Mouse (Mus musculus) layer of hippocampus, adult 9-10 months (tissue): ENCODE data around the gene Pde6h.
"Not testable (repeated sequence)": the region's sequence is repeated elsewhere in the genome, so short reads cannot be mapped to it uniquely, and the experiment has no call there.

Experiments used
- DNase-seq: peaks from one replicate; pipeline ENCODE4 v3.0.0; 2022; ENCODE audit warnings: low spot score

Pde6h gene

DNA sequence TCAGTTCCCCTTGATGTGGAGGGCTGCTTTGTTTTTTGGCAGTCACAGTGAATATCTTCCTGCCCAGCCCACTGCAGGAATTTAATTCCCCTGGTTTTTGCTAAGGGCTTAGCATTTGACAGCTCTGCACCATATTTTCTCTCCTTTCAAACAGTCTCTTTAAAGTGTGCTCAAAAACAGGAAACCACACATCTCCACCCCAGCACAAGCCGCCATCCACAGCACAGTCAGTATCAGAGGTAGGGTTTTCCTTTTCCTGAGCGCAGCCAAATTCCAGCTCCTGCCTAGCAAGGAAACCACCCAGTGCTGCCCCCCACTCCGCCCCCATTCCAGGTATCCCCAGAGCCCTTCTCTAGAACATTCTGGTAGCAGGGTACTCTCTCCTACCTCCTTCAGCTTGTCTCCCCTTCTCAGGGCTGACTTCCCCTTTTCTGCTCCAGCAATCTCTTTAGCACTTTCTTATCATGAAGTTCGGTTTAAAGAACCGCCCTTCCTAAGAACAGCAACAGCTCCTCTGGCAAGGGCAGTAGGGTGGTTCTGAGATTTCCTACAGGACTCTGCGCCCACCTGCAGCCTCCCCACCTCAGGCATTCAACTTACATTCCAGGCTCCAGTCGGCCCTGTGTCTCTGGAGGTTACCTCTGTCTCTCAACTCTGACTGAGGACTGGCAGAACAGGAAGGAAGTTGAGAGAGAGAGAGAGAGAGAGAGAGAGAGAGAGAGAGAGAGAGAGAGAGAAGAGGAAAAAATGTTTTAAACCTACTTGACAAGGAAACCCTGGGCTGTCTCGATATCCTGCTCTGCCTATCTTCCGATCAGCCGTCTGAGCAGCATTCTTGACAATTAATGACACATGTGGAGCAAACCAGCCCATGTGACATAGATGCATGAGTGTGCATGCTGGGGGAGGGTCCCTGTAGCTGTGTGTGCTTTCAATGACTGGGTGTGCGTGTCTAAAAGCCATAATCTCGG lies 17.7 kb downstream of the Pde6h start, which contains the start of gene Arhgdib:
Gene Arhgdib, minus strand, starts transcription at position 849 of the 971 bp plus-strand sequence.
- DNase-seq, result no peak

DNA sequence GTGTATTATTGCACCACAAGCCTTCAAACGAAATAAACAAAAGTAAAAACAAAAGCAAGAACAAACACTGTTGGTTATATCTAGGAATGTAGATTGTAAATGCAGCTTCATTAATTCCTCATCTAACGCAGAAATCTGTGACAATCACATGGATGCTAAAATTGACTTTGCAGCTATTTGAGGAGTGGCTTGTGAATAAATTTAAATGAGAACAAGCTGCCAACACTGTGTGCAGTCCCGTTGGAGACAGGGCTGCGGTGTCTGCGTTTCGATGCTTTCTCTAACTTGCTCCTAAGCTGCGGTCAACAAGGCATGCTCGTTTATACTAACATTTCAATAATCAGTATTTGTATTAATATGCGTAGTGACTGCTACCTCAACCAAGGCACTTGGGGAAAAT lies 18.6 kb downstream of the Pde6h start:
- no peak for DNase-seq

DNA sequence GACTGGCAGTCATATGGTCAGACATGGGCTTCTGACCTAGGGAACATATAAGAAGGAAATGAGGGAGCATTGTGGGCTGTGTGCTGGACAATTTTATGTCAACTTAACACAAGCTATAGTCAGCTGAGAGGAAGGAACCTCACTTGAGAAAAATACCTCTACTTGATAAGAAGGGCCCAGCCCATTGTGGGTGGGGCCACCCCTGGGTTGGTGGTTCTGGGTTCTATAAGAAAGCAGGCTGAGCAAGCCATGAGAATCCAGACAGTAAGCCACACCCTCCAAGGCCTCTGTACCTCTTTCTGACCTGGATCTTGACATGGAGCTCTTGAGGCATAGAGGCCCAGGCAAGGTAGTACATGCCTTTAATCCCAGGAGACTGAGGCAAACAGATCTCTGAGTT lies 19.8 kb downstream of the Pde6h start:
- DNase-seq, result no peak

DNA sequence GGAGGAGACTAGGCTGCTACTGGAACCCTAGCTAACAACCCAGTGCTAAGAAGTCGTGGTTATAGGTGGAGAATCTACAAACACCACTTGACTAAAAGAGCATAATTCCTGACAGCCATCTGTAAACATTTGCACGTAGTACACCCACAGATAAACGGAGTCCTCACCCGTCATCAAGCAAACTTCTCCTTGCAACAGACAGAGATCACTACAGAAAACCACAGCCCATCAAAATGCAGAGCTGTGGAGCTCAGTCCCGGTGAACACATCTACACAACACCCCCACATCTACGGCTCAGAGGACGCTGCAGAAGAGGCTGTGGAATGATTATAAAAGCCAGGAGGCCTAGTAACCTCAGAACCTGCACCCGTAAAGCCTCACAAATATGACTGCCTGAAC lies 20.9 kb downstream of the Pde6h start:
- DNase-seq, result no peak

DNA sequence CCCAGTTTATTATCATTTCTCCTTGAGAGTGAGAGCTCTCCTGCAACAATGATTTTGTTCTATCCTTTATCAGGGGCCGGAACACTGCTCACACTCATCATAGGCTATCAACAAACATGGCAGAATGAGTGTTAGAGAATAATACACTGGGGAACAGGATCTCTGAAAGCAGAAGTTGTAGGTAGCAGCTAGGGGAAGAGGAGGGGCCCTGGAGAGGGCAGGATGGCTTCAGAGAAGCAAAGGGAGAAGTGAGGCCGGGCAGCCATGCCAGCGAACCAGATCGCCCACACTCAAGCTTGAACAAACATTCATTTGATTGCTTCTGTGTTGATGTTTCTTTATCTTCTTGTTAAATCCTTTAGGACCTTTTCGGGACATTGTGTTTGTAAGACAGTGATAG lies 22.6 kb downstream of the Pde6h start:
- DNase-seq, result no peak

DNA sequence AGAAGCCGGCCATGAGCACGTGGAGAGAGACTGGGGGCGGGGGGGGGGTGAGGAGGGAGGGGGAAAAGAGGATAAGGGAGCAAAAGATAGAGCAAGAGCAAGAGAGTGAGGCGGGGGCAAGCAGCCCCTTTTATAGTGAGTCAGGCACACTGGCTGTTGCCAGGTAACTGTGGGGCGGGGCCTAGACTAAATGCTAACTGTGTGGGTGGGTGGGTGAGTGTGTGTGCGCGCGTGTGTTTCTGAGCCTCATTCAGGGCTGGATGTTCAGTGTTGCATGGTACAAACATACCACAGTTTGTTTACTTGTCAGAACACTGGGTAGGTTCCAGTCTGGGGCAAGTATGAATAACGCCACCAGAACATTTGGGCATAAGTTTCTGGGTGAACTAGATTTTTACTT lies 23.3 kb downstream of the Pde6h start:
- no peak for DNase-seq

DNA sequence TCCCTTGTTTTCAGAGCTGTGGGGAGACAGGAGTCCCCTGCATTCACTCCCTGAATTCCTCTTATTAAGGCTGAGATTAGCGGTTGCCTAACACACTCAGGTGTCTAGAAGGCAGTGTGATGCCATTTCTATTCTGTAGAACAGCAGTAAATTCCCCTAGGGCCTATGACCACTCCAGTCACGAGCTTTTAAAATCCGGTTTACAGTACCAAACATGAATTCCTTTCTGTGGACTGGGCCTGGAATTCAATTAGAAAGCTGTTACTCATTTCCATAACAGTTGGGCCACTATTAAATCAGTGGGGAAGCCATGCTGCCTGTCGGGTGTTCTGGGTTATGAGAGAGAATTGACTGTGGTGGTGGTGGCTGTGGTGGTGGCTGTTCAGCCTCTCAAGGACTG lies 24.1 kb downstream of the Pde6h start:
- DNase-seq, result no peak

DNA sequence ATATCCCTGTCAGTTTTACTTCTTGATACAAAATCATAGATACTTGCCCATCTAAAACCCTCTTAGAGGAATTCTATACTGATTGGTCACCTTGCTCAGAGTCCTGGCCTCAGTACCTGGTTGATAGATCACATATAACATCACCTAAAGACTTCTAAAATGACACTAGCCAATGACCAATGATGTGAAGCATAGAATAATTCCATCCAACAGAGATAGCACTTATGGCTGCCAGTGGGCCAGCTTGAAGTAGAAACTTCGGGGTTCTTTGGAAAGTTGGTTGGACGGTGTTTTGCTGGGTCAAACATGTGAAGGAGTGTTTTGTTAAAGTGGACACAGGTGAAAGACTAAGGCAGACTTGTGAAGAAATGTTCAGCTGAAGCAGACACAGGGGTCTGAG lies 26.5 kb downstream of the Pde6h start:
- no peak for DNase-seq

DNA sequence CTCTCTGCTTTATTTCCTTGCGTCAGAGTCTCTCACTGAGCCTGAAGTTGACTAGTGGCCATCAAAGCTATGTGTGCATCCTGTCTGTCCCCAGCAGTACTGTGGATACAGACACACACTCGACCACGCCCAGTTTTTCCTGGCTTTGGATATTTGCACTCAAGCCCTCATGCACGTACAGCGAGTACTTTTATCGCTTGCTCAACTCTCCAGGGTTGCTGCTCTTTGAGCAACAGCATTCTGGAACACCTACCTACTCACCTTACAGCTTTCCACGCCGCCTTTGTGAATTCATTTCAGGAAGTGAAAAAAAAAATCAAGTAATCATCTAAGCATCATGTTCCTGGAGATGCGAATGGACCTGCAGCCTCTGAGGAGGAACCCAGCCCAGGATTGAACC lies 29.3 kb downstream of the Pde6h start:
- DNase-seq, result no peak

DNA sequence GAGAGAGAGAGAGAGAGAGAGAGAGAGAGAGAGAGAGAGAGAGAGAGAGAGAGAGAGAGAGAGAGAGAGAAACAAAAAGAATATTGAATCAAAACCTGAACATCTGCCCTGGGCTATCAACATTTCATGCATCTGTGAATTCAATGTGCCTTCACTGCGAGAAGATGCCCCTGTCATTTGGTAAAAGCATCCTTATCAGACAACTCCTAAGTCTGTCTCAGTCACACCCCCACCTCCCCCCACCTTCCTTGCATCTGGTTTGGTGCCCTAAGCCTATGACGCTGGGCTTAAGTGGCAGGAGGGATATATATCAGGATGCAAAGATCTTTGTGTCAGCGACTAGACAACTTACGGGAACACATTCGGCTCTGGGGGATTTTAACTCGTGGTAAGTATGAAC lies 30.6 kb downstream of the Pde6h start:
- no peak for DNase-seq

DNA sequence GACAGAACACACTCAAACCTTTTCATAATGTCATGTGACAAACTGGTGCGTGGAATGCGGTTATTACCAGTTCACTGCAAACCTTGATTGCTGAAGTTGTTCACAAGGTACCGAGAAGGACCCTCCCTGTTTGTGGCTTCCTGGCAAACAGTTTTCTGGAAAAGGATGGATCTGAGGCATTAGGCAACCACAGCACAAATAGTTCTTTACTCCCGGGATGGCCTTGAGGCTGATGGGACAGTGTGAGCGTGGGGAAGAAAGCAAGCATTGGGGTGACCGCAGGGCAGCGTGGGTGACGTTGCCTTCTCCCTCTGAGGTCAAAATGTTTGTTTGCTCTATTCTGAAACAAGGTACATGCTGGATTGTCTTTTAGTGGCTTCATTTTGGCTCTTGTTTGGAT lies 31.1 kb downstream of the Pde6h start:
- DNase-seq, result no peak

DNA sequence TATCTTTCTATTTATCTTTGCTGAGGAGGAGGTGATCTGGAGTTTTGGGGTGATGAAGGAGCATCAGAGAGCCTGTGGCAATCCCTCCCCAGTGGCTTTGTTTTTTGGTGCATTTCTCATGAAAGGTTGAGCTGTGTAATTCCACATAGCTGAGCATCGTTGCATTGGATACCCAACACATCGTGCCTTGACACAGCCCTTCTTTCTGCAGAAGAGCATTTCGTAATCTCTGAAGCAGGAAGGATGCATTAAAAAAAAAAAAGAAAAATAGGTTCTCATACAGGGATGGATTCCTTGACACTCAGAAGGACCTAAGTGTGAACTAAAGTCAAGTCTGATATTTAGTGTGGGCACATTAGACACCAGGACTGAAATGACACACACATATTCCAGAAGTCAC lies 31.6 kb downstream of the Pde6h start:
- DNase-seq, result no peak

DNA sequence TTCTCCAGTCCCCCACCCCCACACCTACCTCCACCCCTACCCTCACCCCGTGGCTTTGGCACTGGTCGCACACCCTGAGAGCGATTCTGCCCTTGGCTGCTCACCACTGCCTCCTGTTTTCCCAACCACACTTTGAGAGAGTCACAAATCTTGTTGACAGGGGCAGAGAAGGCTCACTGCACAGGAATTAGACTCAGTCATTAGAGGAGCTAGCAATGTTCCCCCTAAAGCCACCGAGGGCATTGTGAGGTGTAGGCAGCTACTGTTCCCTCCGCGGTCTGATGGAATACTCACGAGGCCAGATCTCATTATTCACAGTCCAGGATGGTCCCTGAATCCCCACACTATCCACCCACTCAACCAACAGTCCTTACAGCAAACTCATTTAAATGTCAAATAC lies 33.4 kb downstream of the Pde6h start:
- no peak for DNase-seq

DNA sequence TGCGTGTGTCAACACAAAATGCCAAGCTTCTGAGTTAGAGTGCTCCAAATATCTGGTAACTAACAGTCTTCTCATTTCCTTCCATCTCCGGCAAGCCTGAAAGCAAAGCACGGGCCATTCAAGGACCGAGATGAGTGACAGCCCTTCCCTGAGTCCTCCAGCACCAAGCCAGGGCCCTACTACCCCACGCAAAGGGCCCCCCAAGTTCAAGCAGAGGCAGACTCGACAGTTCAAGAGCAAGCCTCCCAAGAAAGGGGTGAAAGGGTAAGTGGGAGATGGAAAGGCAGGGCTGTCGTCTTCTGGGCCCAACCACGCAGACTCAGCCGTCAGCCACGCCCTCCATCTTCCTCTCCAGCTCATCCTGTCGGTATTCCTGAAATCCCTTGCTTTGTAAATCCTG lies 35.5 kb downstream of the Pde6h start:
- no peak for DNase-seq

DNA sequence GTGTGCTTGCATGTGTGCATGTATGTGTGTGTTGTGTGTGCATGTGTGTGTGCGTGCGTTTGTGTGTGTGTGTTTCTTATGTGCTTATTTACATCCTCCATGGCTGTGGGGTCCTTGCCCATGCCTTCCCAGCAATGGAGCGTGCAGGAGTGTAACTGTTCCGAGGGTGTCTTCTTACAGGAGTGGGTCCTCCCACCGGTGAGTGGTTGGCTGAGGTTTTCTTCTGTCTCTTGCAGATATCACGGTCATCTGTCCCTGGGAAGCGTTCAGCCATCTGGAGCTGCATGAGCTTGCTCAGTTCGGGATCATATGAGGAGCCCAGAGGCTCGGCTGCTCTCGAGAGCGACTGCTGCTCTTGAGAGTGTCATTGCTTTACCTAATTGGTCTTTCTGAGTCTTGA lies 39.3 kb downstream of the Pde6h start:
- DNase-seq, result no peak

DNA sequence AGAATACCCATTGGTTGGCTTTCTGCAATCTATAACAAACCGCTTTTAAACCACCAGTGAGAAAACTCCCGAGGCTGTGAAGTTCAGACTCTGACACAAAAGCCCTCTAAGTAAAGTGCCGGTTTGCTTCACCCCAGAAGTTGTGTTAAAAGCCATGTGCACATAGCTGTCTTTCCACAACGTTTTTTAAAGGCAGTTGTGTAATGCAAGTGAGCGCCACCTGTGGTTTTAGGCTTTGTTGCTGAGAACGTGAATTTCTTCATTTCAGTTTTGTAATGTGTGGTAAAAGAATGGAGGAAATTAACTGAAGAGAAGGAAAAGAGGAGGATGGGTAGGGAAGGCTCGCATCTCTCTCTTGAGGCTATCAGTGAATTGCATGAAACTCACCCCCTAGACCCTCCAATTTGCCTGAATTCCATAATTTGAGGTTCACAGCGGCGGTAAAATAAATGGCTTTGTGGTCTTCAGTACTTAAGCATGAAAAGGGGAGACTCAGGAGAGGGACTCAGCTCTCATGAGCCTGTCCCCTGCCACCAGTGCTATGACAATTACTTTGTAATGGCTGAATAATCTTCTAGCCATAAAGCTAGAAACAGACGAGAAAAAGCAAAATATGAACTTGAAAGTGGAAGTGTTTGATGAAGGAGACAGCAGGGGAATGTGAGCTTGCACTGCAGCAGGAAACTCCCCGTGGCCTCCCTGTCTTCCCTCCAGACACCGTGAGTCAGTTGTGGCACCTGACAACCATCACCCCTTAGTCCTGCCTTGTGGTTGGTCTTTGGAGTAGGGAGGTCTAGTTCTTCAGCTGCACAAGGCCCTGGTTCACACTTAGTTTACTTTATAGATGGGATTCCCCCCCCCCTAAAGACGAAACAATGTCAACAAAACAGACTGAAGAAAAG lies 41.2 kb downstream of the Pde6h start:
- no peak for DNase-seq

DNA sequence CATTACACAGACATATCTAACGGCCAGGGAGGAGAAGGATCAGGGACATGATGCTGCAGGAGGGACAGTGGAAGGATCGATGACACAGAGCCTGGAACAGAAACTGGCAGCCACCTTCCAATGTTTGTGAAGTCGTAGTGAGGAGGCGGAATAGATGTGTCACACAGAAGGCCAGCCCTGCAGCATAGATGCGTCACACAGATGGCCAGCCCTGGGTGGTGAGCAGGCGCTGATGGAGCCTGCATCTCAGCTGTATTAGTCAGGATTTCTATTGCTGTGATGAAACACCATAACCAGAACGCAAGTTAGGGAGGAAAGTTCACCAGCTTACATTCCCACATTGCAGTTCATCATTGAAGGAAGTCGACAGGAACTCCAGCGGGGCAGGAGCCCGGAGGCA lies 42.3 kb downstream of the Pde6h start:
- no peak for DNase-seq

DNA sequence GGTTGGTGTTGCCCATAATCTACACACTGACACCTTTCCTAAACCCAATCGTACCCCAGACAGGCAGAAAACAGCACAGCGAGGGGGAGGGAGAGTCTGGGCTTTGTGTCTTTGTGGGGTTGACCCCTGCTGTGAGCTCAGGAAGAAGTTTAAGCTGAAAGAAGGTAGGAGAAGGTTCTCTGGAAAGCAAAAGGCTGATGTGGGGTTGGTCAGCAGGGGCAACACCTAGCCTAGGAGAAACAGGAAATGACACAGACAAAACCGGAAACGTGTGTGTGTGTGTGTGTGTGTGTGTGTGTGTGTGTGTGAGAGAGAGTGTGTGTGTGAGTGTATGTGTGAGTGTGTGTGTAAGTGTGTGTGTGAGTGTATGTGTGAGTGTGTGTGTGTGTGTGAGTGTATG lies 43.8 kb downstream of the Pde6h start:
- no peak for DNase-seq

DNA sequence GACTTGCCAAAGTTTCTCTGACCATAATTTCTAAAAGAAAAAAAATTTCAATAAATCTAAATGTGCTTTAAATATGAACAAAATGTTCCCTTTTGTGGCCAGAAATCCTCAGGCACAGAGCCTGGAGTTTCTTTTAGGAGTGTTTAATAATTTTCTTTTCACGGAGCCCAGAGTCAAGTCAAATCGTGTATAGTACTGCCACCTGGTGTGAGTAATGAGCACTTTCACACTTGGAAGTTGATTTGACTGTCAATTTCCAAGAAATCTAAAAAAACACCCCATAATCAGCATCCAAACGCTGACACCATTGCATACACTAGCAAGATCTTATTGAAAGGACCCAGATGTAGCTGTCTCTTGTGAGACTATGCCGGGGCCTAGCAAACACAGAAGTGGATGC lies 45.2 kb downstream of the Pde6h start:
- not testable (repeated sequence) for DNase-seq

DNA sequence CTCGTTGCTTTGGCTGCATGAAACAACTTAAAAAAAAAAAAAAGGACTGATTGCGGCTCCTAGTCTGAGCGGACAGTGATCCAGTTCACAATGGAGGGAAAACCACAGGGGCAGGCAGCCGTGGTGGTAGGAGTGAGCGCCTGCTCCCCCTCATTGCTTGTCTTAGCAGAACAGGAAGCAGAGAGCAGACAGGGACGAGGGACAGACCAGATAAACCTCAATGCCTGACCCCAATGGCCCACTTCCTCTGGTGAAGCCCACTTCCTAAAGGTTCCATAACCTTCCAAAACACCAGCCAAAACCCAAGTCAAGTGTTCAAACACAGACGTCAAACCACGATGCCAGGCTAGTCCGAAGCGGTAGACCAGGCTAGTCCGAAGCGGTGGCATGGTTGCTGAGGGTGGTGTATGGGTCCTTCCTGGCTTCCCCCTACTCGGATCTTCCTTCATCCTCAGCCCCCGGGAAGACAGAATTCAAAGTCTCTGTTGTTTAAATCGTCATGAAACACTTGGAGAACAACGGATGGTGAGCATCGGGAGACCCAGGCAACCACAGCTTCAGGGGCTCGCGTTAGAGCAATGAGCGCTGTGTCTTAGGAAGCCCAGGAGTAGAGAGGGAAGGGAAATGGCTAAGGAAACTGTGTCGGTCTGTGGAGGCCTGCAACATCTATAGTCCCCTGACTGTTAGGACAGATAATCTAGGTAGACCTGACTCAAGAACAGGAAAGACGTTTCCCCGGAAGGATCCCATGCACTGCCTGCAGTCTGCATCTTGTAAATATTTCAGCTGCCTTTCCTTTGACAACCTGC lies 55.8 kb downstream of the Pde6h start:
- DNase-seq, result no peak

DNA sequence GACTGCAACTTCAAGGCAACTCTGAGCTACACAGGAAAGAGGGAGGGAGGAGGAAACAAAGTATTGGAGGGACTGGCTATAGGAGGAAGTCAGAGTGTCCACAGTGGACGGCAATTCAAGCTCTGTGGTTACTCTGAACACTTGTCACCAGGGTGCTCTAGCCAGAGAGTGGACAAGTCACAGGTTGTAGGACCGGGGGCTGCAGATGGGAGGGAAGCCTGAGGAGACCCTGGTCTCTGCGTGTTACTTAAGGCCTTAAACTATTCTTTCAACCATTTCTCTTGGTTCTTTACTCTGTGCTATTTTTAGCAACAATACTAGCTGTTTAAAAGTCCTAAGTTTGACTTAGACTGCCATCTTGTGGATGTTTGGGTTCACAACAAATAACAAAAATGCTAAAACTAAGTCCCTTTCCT lies 56.7 kb downstream of the Pde6h start:
- DNase-seq, result no peak

DNA sequence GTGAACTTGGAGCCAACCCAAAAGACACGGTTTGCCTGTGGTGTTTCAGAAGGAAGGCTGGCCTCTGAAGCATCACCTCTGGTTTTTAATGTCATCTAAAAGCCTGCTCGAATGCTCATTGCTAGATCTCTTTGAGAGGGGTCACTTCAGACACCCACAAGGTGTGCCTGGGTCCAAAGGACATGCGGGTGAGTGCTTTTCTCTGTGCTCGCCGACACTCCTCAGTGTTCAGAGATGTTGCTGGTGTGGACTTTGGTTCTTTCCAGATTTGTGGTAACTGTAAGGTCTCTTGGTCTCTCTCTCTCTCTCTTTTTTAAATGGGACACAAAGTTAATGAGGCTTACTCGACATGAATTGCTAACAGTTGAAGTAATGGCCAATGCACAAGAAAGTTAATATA lies 58.9 kb downstream of the Pde6h start:
- no peak for DNase-seq
